Mouse (Mus musculus): Measurements from ENCODE around the gene Gm17364.

DNA sequence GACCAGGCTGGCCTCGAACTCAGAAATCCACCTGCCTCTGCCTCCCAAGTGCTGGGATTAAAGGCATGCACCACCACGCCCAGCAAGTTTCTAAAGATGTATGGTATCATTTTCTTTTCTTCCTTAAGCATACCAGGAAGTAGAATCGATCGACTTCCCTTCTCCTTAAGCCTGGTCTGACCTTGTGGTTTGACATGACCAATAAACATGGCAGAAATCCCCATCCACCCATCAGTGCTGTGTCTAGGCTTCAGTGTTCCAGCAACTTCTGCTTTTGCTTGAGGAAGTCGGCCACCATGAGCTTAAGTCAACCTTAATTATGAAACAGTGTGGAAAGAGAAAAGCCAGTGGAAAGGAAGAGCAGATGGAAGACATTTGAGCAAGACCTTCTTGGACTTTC is 43.5 kb downstream of the Gm17364 start:
- TF ChIP-seq GATA1 (IDR thresholded peaks at IDR 0.05; ENCODE audit: borderline replicate concordance, low read length), result no peak
- no peak for TF ChIP-seq FLI1 (IDR thresholded peaks at IDR 0.05; ENCODE audit: low read length)

Measured in megakaryocyte, embryonic 14.5 days (primary cell).